Mouse (Mus musculus) limb, embryonic 14.5 days (tissue): ENCODE data around the gene Klf7. TPM values are rescaled to one million over a fixed set of nuclear protein-coding genes. Genes with fewer than 3 reads are reported as not detected.

Experiments used
- ATAC-seq: fragments of 200-750 bp; cut with Nextera tagmentation; 2 replicates; pipeline ENCODE4 v1.8.0; 2017; ENCODE audit warnings: low read depth, moderate number of reproducible peaks, moderate TSS enrichment; ENCODE audit not compliant: low FRiP score
- DNase-seq: peaks from one replicate; pipeline ENCODE4 v3.0.0-alpha.2; 2015; ENCODE audit warnings: low spot score
- H3K27ac ChIP-seq: fragments of 300-500 bp; sonication (generic); replicated peaks from 2 replicates; pipeline ENCODE4 v1.5.1; 2014; ENCODE audit warnings: low read depth, mild to moderate bottlenecking, low read length, moderate library complexity, mixed read lengths
- H3K27me3 ChIP-seq: fragments of 300-500 bp; sonication (generic); 2 replicates; pipeline ENCODE4 v1.6.1; 2014; ENCODE audit warnings: low read length, mixed read lengths; ENCODE audit not compliant: control insufficient read depth, insufficient read depth
- H3K36me3 ChIP-seq: fragments of 300-500 bp; sonication (generic); 2 replicates; pipeline ENCODE4 v1.6.1; 2014; ENCODE audit warnings: mild to moderate bottlenecking, low read length, moderate library complexity, mixed read lengths; ENCODE audit not compliant: control insufficient read depth, insufficient read depth
- H3K4me1 ChIP-seq: fragments of 300-500 bp; sonication (generic); 2 replicates; pipeline ENCODE4 v1.6.1; 2014; ENCODE audit warnings: antibody characterized with exemption, low read length, mixed read lengths; ENCODE audit not compliant: control insufficient read depth, insufficient read depth
- H3K4me2 ChIP-seq: fragments of 300-500 bp; sonication (generic); replicated peaks from 2 replicates; pipeline ENCODE4 v1.6.1; 2014; ENCODE audit warnings: low read depth, mild to moderate bottlenecking, low read length, moderate library complexity; ENCODE audit not compliant: severe bottlenecking
- H3K4me3 ChIP-seq: fragments of 300-500 bp; sonication (generic); replicated peaks from 2 replicates; pipeline ENCODE4 v1.5.1; 2014; ENCODE audit warnings: low read length
- H3K9ac ChIP-seq: fragments of 300-500 bp; sonication (generic); 2 replicates; pipeline ENCODE4 v1.6.1; 2014; ENCODE audit warnings: mild to moderate bottlenecking, low read depth, low read length, moderate library complexity; ENCODE audit not compliant: severe bottlenecking
- H3K9me3 ChIP-seq: fragments of 300-500 bp; sonication (generic); 2 replicates; pipeline ENCODE4 v1.6.1; 2016; ENCODE audit warnings: low read length; ENCODE audit not compliant: control insufficient read depth
- POLR2A ChIP-seq: fragments of 200-500 bp; IDR thresholded peaks from 2 replicates; pipeline ENCODE4 v1.8.0; 2012; ENCODE audit warnings: inconsistent platforms, mild to moderate bottlenecking, moderate library complexity, borderline replicate concordance; ENCODE audit not compliant: insufficient read depth, insufficient read length; ENCODE audit errors: extremely low read depth
- WGBS: fragments of 180-500 bp; shearing (Covaris S2); extraction: QIAGEN DNeasy Blood & Tissue Kit; methylation state at CpG from one replicate; pipeline ENCODE4 v1.1.7; 2014; 5-methylcytosine and 5-hydroxymethylcytosine counted together
- polyA plus RNA-seq, 2 experiments: library from polyadenylated mRNA; depleted of rRNA in 1 of 2; stranded (reverse) in 1 of 2; unstranded in 1 of 2; fragments of >200 nt; fragmentation: Nextera tagmentation in 1 of 2; extraction: Ambion mirVana in 1 of 2; gene quantifications; 2 replicates each; pipeline versions ENCODE4 v1.2.1 to v1.2.3; 2012 to 2014

Gene Klf7
- polyA plus RNA-seq, 2 experiments, result 10.2 to 18.7 TPM

DNA sequence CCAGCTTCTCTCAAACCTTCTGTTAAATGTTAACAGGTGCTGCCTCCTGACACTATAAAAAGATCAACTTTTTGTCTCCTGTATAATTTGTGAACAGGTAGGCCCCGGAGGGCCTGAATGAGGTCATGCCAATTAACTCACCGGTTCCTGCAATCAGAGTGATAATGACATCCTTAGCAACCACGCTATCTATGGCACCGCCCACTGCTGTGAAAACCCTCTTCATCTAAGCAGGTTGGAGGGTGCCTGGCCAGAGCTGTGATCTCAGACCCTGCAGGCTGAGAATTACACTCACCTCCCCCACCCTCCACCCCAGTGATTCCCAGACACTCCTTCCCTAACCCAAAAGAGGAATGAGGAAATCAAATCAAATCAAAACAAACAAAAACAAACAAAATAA lies 126.3 kb downstream of the Klf7 start:
- H3K27me3 ChIP-seq, result no peaks in the 10 kb centered on the region
- H3K9ac ChIP-seq, result no peak overlapping the region
- ATAC-seq, result no peak
- no peak for DNase-seq
- H3K27ac ChIP-seq, result no peak overlapping the region
- peaks cover 14% of the 10 kb centered on the region; the same call in 1 of the 2 replicates for H3K4me1 ChIP-seq
- H3K4me2 ChIP-seq, result no peak overlapping the region
- H3K36me3 ChIP-seq, result no peaks in the 10 kb centered on the region
- TF ChIP-seq POLR2A, result no peak
- no peaks in the 10 kb centered on the region for H3K9me3 ChIP-seq
- H3K4me3 ChIP-seq, result no peak overlapping the region
- 15% methylated on average over 4 of the region's 4 CpGs for WGBS

DNA sequence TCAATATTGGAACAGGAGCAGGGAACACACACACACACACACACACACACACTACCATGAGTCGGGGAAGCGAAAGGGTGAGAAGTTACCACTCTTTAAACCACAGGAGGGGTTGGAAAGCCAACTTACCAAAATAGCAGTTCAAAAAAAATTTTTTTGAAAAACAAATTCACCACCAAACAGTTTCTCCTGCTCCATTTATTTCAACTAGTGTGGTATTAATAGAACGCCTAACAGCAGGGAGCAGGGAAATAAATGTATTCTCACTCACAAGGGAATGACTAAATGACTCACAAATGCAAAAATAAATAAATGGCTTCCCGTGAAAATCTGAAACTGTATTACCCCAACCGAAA lies 127.0 kb downstream of the Klf7 start:
- H3K4me3 ChIP-seq, result no peak overlapping the region
- H3K9ac ChIP-seq, result no peak overlapping the region
- no peaks in the 10 kb centered on the region for H3K9me3 ChIP-seq
- no peak overlapping the region for H3K4me2 ChIP-seq
- TF ChIP-seq POLR2A, result no peak
- peaks cover 14% of the 10 kb centered on the region; the same call in 1 of the 2 replicates for H3K4me1 ChIP-seq
- H3K36me3 ChIP-seq, result no peaks in the 10 kb centered on the region
- 44% methylated on average over 5 of the region's 5 CpGs for WGBS
- H3K27me3 ChIP-seq, result no peaks in the 10 kb centered on the region
- no peak overlapping the region for H3K27ac ChIP-seq
- ATAC-seq, result no peak
- no peak for DNase-seq

GRCm38 (mm10) chr1:63994248-63995136 lies 127.6 kb downstream of the Klf7 start:
- Histone ChIP-seq H3K4me3 (no peak overlapping the region), H3K27ac (no peak overlapping the region), H3K4me2 (peak overlapping the region; percentile 13; the same call in 1 of the 2 replicates), H3K4me1 (peaks cover 14% of the 10 kb centered on the region; the same call in 1 of the 2 replicates), H3K9ac (no peak overlapping the region), H3K27me3 (no peaks in the 10 kb centered on the region), H3K36me3 (no peaks in the 10 kb centered on the region), H3K9me3 (no peaks in the 10 kb centered on the region)
- DNase-seq (no peak), ATAC-seq (no peak)
- no peak for TF ChIP-seq POLR2A
- WGBS, result 27% methylated on average over 19 of the region's 19 CpGs

DNA sequence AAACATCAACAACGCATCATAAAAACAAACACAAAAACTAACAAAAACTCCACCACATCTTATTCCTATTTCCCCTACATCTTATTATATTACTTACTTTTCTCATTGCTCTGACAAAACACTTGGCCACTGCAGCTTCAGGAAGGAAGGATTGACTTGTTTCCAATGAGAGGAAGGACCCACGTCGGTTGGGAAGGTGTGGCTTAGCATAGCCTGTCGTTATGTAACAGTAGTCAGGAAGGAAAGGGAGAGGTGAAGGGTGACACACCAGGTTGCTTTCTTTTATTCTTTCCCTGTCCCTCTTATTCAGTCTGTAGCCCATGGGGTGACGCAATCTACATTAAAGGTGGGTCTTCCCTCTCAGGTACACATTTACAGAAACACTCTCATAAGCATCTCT lies 129.6 kb downstream of the Klf7 start:
- no peak for TF ChIP-seq POLR2A
- no peak for ATAC-seq
- no peak overlapping the region for H3K4me3 ChIP-seq
- H3K27ac ChIP-seq, result no peak overlapping the region
- no peak overlapping the region for H3K9ac ChIP-seq
- peaks cover 14% of the 10 kb centered on the region for H3K4me1 ChIP-seq
- no peaks in the 10 kb centered on the region for H3K9me3 ChIP-seq
- H3K36me3 ChIP-seq, result no peaks in the 10 kb centered on the region
- no peaks in the 10 kb centered on the region for H3K27me3 ChIP-seq
- H3K4me2 ChIP-seq, result no peak overlapping the region
- 77% methylated on average over 5 of the region's 5 CpGs for WGBS
- no peak for DNase-seq

- H3K9me3 ChIP-seq, result no peaks in the 10 kb centered on the region
- no peak overlapping the region for H3K4me3 ChIP-seq
- no peak for DNase-seq
- 93% methylated on average over 6 of the region's 6 CpGs for WGBS
- H3K4me2 ChIP-seq, result no peak overlapping the region
- H3K36me3 ChIP-seq, result no peaks in the 10 kb centered on the region
- H3K4me1 ChIP-seq, result peaks cover 19% of the 10 kb centered on the region
- H3K9ac ChIP-seq, result no peak overlapping the region
- no peaks in the 10 kb centered on the region for H3K27me3 ChIP-seq
- TF ChIP-seq POLR2A, result no peak
- no peak overlapping the region for H3K27ac ChIP-seq
- no peak for ATAC-seq
Measured at GRCm38 (mm10) chr1:63990416-63990815, 131.7 kb downstream of the Klf7 start.
